Mouse (Mus musculus): ENCODE data around the gene Masp1. TPM values are rescaled to one million over a fixed set of nuclear protein-coding genes. Genes with fewer than 3 reads are reported as not detected.

The Masp1 gene
- total RNA-seq, 2 experiments from 2014 or later = 11.6 to 13.4 TPM

DNA sequence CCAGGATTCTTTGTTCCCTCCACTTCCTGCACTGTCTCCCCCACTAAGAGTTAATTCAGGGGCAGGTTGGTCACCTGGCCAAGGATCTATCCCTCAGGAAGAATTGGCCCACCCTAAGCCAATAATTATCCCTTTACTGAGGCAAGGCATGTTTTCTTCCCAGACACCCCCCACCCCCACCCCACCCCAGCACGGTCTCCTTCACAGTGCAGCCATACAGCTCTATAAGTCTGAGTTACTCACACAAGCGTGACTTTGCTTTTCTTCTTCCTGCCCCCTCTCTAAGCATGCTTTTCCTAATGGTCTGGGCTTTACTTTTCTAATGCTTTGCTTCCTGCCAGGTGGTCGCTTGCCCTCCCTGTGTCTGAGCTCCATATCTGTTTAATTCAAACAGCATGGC is 118.7 kb downstream of the Masp1 start:
- DNase-seq = no peak

DNA sequence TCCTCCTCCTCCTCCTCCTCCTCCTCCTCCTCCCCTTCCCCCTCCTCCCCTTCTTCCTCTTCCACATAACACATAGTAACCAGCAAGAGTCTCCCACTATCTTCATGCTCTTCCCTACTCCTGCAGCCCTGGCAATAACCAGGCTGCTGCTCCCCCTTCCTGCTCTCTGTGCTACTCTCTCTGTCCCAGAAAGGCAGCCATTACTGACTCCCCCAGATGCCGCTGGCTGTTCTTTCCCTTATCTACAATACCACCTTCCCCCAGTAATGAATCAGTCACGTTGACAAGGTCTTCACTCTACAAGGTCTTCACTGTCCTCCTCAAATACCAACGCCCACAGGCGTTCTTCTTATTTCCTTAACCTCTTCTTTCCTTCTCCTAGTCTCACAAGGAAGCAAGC is 119.2 kb downstream of the Masp1 start:
- DNase-seq = no peak

Other genes starting within 250 kb of the Masp1 start
- gene Rtp1, start 91.7 kb downstream of the Masp1 start, total RNA-seq (2021) = not detected
- 1 to 10 TPM; 4.4 to 4.8 TPM for gene Rtp4, start 524 bp downstream of the Masp1 start, total RNA-seq (2021)

All from heart, adult 18-20 months (tissue).